Mouse (Mus musculus) myocyte (in vitro differentiated cells): ENCODE data around the gene B3gntl1. TPM values are rescaled to one million over a fixed set of nuclear protein-coding genes. Genes with fewer than 3 reads are reported as not detected.

Experiments used
- H3K27me3 ChIP-seq: one replicate; pipeline ENCODE4 v1.6.1; 2011; ENCODE audit not compliant: control insufficient read depth, insufficient read depth, insufficient read length
- H3K36me3 ChIP-seq: one replicate; pipeline ENCODE4 v1.6.1; 2011; ENCODE audit not compliant: control insufficient read depth, insufficient read depth
- H3K4me2 ChIP-seq: one replicate; pipeline ENCODE4 v1.6.1; 2011; ENCODE audit warnings: low read depth, control low read depth
- H3K4me3 ChIP-seq: one replicate; pipeline ENCODE4 v1.5.1; 2011; ENCODE audit warnings: mild to moderate bottlenecking, control low read depth, moderate library complexity
- H3K79me2 ChIP-seq: one replicate; pipeline ENCODE4 v1.6.1; 2011; ENCODE audit not compliant: control insufficient read depth, insufficient read depth
- H3ac ChIP-seq: one replicate; pipeline ENCODE4 v1.6.1; 2011; ENCODE audit not compliant: control insufficient read depth, insufficient read length
- CEBPB ChIP-seq: IDR thresholded peaks from 2 replicates; pipeline ENCODE4 v1.6.1; 2011; ENCODE audit warnings: mild to moderate bottlenecking, moderate library complexity; ENCODE audit not compliant: poor library complexity, insufficient read depth, severe bottlenecking
- E2F4 ChIP-seq: IDR thresholded peaks from one replicate; pipeline ENCODE4 v1.6.1; 2011; ENCODE audit warnings: mild to moderate bottlenecking, control low read depth, moderate library complexity; ENCODE audit not compliant: insufficient read depth
- MAX ChIP-seq: IDR thresholded peaks from one replicate; pipeline ENCODE4 v1.6.1; 2011; ENCODE audit warnings: low read depth, mild to moderate bottlenecking, control low read depth
- MYOD1 ChIP-seq, 3 experiments: IDR thresholded peaks; one replicate each; pipeline ENCODE4 v1.6.1; 2011; ENCODE audit warnings: control low read depth in 2 of 3, low read depth in 2 of 3, mild to moderate bottlenecking in 2 of 3, moderate library complexity in 1 of 3; ENCODE audit not compliant: insufficient read length in 2 of 3, control insufficient read depth in 1 of 3
- MYOG ChIP-seq, 3 experiments: IDR thresholded peaks; one replicate each; pipeline ENCODE4 v1.6.1; 2011; ENCODE audit warnings: control low read depth in 2 of 3, low read depth in 2 of 3, mild to moderate bottlenecking in 2 of 3; ENCODE audit not compliant: insufficient read length in 2 of 3, control insufficient read depth in 1 of 3, insufficient read depth in 1 of 3
- POLR2A ChIP-seq: IDR thresholded peaks from one replicate; pipeline ENCODE4 v1.6.1; 2011; ENCODE audit warnings: low read depth, mild to moderate bottlenecking, control low read depth, moderate library complexity; ENCODE audit not compliant: insufficient read length
- POLR2AphosphoS2 ChIP-seq: IDR thresholded peaks from one replicate; pipeline ENCODE4 v1.6.1; 2011; ENCODE audit warnings: low read depth, control low read depth; ENCODE audit not compliant: insufficient read length
- REST ChIP-seq: IDR thresholded peaks from one replicate; pipeline ENCODE4 v1.6.1; 2011; ENCODE audit warnings: mild to moderate bottlenecking, control low read depth, moderate library complexity; ENCODE audit not compliant: insufficient read depth, insufficient read length
- SRF ChIP-seq: IDR thresholded peaks from one replicate; pipeline ENCODE4 v1.6.1; 2011; ENCODE audit warnings: low read depth; ENCODE audit not compliant: control insufficient read depth, insufficient read length
- TCF12 ChIP-seq: IDR thresholded peaks from one replicate; pipeline ENCODE4 v1.6.1; 2011; ENCODE audit warnings: mild to moderate bottlenecking, control low read depth; ENCODE audit not compliant: poor library complexity, insufficient read depth, severe bottlenecking
- TCF3 ChIP-seq: IDR thresholded peaks from one replicate; pipeline ENCODE4 v1.6.1; 2011; ENCODE audit warnings: low read depth, control low read depth; ENCODE audit not compliant: insufficient read length
- USF1 ChIP-seq: IDR thresholded peaks from one replicate; pipeline ENCODE4 v1.6.1; 2011; ENCODE audit warnings: low read depth, mild to moderate bottlenecking, control low read depth, moderate library complexity
- polyA plus RNA-seq: library from polyadenylated mRNA; unstranded; fragments of >200 nt; fragmentation: generic; extraction: Trizol; gene quantifications from one replicate; pipeline ENCODE4 v1.2.1, GENCODE M21; 2012; ENCODE audit warnings: missing spikeins

Gene B3gntl1
- polyA plus RNA-seq, 1 experiment = 5.4 TPM

DNA sequence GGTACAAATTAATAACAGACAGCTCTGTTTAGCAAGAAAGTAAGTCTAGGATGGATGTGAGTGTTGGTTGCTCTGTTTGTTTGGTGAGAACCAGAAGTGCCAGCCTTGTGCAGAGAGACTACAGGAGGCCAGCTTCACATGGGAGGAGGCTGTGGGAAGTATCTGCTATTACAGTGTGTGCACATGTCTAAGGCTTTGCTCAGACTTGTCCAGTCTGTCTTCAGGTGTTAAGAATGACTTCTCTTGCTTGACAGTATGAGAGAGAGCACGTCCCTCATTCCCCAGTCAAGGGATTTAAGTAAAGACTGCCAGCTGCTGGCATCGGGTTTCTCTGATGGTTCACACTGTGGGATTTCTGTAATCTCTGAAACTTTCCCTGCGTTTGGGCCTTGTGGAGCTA, 71.5 kb downstream of the B3gntl1 start:
- TF ChIP-seq POLR2AphosphoS2 (no peak), MYOD1 (IDR thresholded peaks at IDR 0.05; ENCODE audit: control insufficient read depth in 1 of 3, insufficient read length in 2 of 3, low read depth in 2 of 3) (no peak), MYOG (IDR thresholded peaks at IDR 0.05; ENCODE audit: control insufficient read depth in 1 of 3, insufficient read depth in 1 of 3, insufficient read length in 2 of 3, low read depth in 2 of 3) (peak in 1 of 3 experiments; percentile 15), E2F4 (no peak), POLR2A (no peak), SRF (no peak), CEBPB (no peak), REST (no peak)
- H3ac ChIP-seq = no peak overlapping the region
- H3K36me3 ChIP-seq = peaks cover 53% of the 10 kb centered on the region
- no peaks in the 10 kb centered on the region for H3K27me3 ChIP-seq
- no peaks in the 10 kb centered on the region for H3K79me2 ChIP-seq
- H3K4me2 ChIP-seq = no peak overlapping the region
- H3K4me3 ChIP-seq = no peak overlapping the region

DNA sequence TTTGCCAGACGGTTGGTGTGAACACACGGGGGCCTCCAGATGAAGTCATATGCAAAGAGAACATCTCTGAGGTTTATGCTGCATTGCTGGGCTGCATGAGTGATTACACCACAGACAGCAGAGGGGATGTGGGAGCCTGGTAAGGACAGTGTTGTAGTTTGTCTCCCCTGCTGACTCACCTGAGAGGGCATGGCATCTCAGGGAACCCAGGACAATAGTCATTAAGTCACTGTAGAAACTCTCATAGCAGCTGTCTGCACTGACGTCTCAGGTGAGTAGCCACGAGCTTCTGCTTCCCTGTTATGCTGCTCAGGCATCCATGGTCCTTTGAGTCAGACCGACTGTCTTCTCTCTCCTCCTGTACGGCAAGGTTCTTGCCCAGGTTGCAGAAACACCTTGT, 75.7 kb downstream of the B3gntl1 start:
- Histone ChIP-seq H3K27me3 (no peaks in the 10 kb centered on the region), H3K4me2 (no peak overlapping the region), H3K4me3 (no peak overlapping the region), H3ac (no peak overlapping the region), H3K36me3 (peaks cover 43% of the 10 kb centered on the region), H3K79me2 (no peaks in the 10 kb centered on the region)
- peak in 2 of 3 experiments; percentile 8 to 45 for TF ChIP-seq MYOD1 (IDR thresholded peaks at IDR 0.05; ENCODE audit: control insufficient read depth in 1 of 3, insufficient read length in 2 of 3, low read depth in 2 of 3)
- no peak for TF ChIP-seq CEBPB

DNA sequence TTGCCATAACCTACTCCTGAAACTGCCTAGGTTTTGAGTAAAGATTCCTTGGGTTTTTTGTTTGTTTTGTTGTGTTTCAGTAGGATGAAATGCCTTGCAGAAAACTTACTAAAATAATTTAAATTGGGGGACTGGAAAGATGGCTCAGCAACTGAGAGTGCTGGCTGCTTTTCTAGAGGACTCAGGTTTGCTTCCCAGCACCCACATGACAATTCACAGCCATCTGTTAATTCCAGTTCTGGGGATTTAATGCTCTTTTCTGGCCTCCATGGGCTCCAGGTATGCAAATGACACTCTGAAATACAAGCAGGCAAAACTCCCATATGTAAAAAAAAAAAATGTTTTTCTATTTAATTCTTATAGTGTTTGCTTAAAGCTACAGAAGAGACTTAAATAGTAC, 91.1 kb downstream of the B3gntl1 start:
- H3K4me2 ChIP-seq = no peak overlapping the region

More for the DNA sequence above, 91.1 kb downstream of the B3gntl1 start:
- Histone ChIP-seq H3K36me3 (peaks cover 25% of the 10 kb centered on the region), H3K27me3 (no peaks in the 10 kb centered on the region), H3ac (no peak overlapping the region), H3K4me3 (no peak overlapping the region), H3K79me2 (no peaks in the 10 kb centered on the region)
- TF ChIP-seq MAX = no peak
- no peak for TF ChIP-seq MYOD1 (IDR thresholded peaks at IDR 0.05; ENCODE audit: control insufficient read depth in 1 of 3, insufficient read length in 2 of 3, low read depth in 2 of 3)
- TF ChIP-seq TCF12 = no peak
- TF ChIP-seq TCF3 = no peak
- no peak for TF ChIP-seq REST
- no peak for TF ChIP-seq SRF
- TF ChIP-seq USF1 = no peak
- no peak for TF ChIP-seq CEBPB
- no peak for TF ChIP-seq POLR2AphosphoS2

Other genes starting within 250 kb of the B3gntl1 start
- 28.9 TPM for gene Fn3k, start 238.2 kb downstream of the B3gntl1 start, polyA plus RNA-seq
- 111 TPM for gene Tbcd, start 221.2 kb downstream of the B3gntl1 start, polyA plus RNA-seq
- 0.66 TPM for gene Zfp750, start 153.8 kb downstream of the B3gntl1 start, polyA plus RNA-seq
- 44.0 TPM for gene Metrnl, start 28.4 kb upstream of the B3gntl1 start, polyA plus RNA-seq
- gene Ptchd3, start 157.1 kb upstream of the B3gntl1 start, polyA plus RNA-seq = not detected